Mouse (Mus musculus) small intestine, adult 2 months (tissue): ENCODE data around the gene Inca1. TPM values are rescaled to one million over a fixed set of nuclear protein-coding genes. Genes with fewer than 3 reads are reported as not detected.
A peak's percentile ranks its signal among the peaks of the same experiment; 100 is the strongest.

ENCODE experiments used
- H3K27ac ChIP-seq: fragments of 200-500 bp; 2 replicates; pipeline ENCODE4 v1.5.1; 2012; ENCODE audit warnings: low read depth, low read length, control low read depth, inconsistent platforms; ENCODE audit not compliant: insufficient read depth
- H3K27me3 ChIP-seq: fragments of 200-500 bp; 2 replicates; pipeline ENCODE4 v1.6.1; 2012; ENCODE audit warnings: mild to moderate bottlenecking, moderate library complexity, low read length, inconsistent platforms; ENCODE audit not compliant: control insufficient read depth, insufficient read depth
- H3K36me3 ChIP-seq: fragments of 200-500 bp; 2 replicates; pipeline ENCODE4 v1.6.1; 2012; ENCODE audit warnings: mild to moderate bottlenecking, low read length, control low read depth, inconsistent platforms; ENCODE audit not compliant: control insufficient read depth, insufficient read depth
- H3K4me1 ChIP-seq: fragments of 200-500 bp; 2 replicates; pipeline ENCODE4 v1.6.1; 2012; ENCODE audit warnings: low read length, inconsistent platforms, mixed read lengths; ENCODE audit not compliant: control insufficient read depth, insufficient read depth, insufficient read length
- H3K4me3 ChIP-seq: fragments of 200-500 bp; 2 replicates; pipeline ENCODE4 v1.5.1; 2012; ENCODE audit warnings: low read depth, mild to moderate bottlenecking, control low read depth, inconsistent platforms, low read length, moderate library complexity
- CTCF ChIP-seq: fragments of 200-500 bp; IDR thresholded peaks from 2 replicates; pipeline ENCODE4 v1.5.1; 2012; ENCODE audit warnings: low read depth, mild to moderate bottlenecking, control low read depth, inconsistent platforms, low read length, moderate library complexity, mixed read lengths; ENCODE audit not compliant: insufficient replicate concordance, insufficient read length; ENCODE audit errors: extremely low read depth
- POLR2A ChIP-seq: fragments of 200-500 bp; IDR thresholded peaks from 2 replicates; pipeline ENCODE4 v1.6.1; 2012; ENCODE audit warnings: low read depth, mild to moderate bottlenecking, control low read depth, inconsistent platforms, low read length, moderate library complexity
- WGBS: fragments of 180-500 bp; shearing (Covaris S2); methylation state at CpG from one replicate; pipeline ENCODE4 v1.1.7; 2018; 5-methylcytosine and 5-hydroxymethylcytosine counted together
- polyA plus RNA-seq: library from polyadenylated mRNA; depleted of rRNA; stranded (reverse); fragments of >200 nt; gene quantifications from 2 replicates; pipeline ENCODE4 v1.2.3, GENCODE M21; 2012

Inca1 gene
- polyA plus RNA-seq, 1 experiment = 0.79 TPM

GRCm38 (mm10) chr11:70720567-70720966 is 20.6 kb upstream of the Inca1 start:
- Histone ChIP-seq H3K36me3 (peaks cover 84% of the 10 kb centered on the region), H3K27ac (no peak overlapping the region), H3K27me3 (no peaks in the 10 kb centered on the region), H3K4me1 (no peaks in the 10 kb centered on the region), H3K4me3 (no peak overlapping the region)
- WGBS = 82% methylated on average over 3 of the region's 3 CpGs
- no peak for TF ChIP-seq POLR2A
- TF ChIP-seq CTCF = no peak

- H3K36me3 ChIP-seq = peaks cover 72% of the 10 kb centered on the region
Observed at GRCm38 (mm10) chr11:70718481-70718880, 18.5 kb upstream of the Inca1 start.

GRCm38 (mm10) chr11:70715832-70716231 is 15.9 kb upstream of the Inca1 start:
- Histone ChIP-seq H3K4me3 (no peak overlapping the region), H3K27ac (no peak overlapping the region), H3K36me3 (peaks cover 71% of the 10 kb centered on the region), H3K27me3 (no peaks in the 10 kb centered on the region), H3K4me1 (peaks cover 2% of the 10 kb centered on the region; the same call in 1 of the 2 replicates)
- WGBS = 81% methylated on average over 6 of the region's 6 CpGs
- TF ChIP-seq POLR2A (no peak), CTCF (no peak)

More at GRCm38 (mm10) chr11:70718481-70718880, 18.5 kb upstream of the Inca1 start:
- whole genome bisulfite sequencing = 77% methylated on average over 5 of the region's 5 CpGs
- H3K4me3 ChIP-seq = no peak overlapping the region
- no peaks in the 10 kb centered on the region for H3K27me3 ChIP-seq
- H3K4me1 ChIP-seq = no peaks in the 10 kb centered on the region
- no peak overlapping the region for H3K27ac ChIP-seq
- TF ChIP-seq CTCF = no peak
- no peak for TF ChIP-seq POLR2A

- H3K27ac ChIP-seq = peak overlapping the region; percentile 33; the same call in 1 of the 2 replicates
- 39% methylated on average over 6 of the region's 6 CpGs for WGBS
- no peaks in the 10 kb centered on the region for H3K27me3 ChIP-seq
Observed at GRCm38 (mm10) chr11:70713222-70713621, 13.3 kb upstream of the Inca1 start.

GRCm38 (mm10) chr11:70711026-70711425 is 11.1 kb upstream of the Inca1 start:
- H3K4me1 ChIP-seq = peaks cover 2% of the 10 kb centered on the region; the same call in 1 of the 2 replicates
- H3K4me3 ChIP-seq = no peak overlapping the region
- WGBS = 92% methylated on average over 10 of the region's 10 CpGs
- H3K27me3 ChIP-seq = no peaks in the 10 kb centered on the region
- TF ChIP-seq POLR2A (no peak), CTCF (no peak)
- H3K27ac ChIP-seq = no peak overlapping the region
- peaks cover 73% of the 10 kb centered on the region for H3K36me3 ChIP-seq

More at GRCm38 (mm10) chr11:70713222-70713621, 13.3 kb upstream of the Inca1 start:
- TF ChIP-seq CTCF (no peak), POLR2A (no peak)
- Histone ChIP-seq H3K4me3 (no peak overlapping the region), H3K4me1 (peaks cover 2% of the 10 kb centered on the region; the same call in 1 of the 2 replicates), H3K36me3 (peaks cover 73% of the 10 kb centered on the region)

- H3K27me3 ChIP-seq = no peaks in the 10 kb centered on the region
- 65% methylated on average over 3 of the region's 3 CpGs for WGBS
- no peak for TF ChIP-seq CTCF
- no peak for TF ChIP-seq POLR2A
- no peak overlapping the region for H3K27ac ChIP-seq
- peaks cover 9% of the 10 kb centered on the region; the same call in 1 of the 2 replicates for H3K4me1 ChIP-seq
- H3K36me3 ChIP-seq = peaks cover 79% of the 10 kb centered on the region
- H3K4me3 ChIP-seq = no peak overlapping the region
Observed at GRCm38 (mm10) chr11:70706127-70706526, 6.2 kb upstream of the Inca1 start.

- no peak overlapping the region for H3K27ac ChIP-seq
- no peak for TF ChIP-seq POLR2A
- 77% methylated on average over 6 of the region's 6 CpGs for WGBS
Observed at GRCm38 (mm10) chr11:70702781-70703180, 2.8 kb upstream of the Inca1 start.

More at GRCm38 (mm10) chr11:70702781-70703180, 2.8 kb upstream of the Inca1 start:
- peaks cover 49% of the 10 kb centered on the region for H3K36me3 ChIP-seq
- H3K27me3 ChIP-seq = no peaks in the 10 kb centered on the region
- H3K4me1 ChIP-seq = peaks cover 12% of the 10 kb centered on the region
- H3K4me3 ChIP-seq = no peak overlapping the region
